Mouse (Mus musculus) left cerebral cortex, postnatal 10 days (tissue): Measurements from ENCODE around the gene Npas2. TPM values are rescaled to one million over a fixed set of nuclear protein-coding genes. Genes with fewer than 3 reads are reported as not detected.

Experiments
- microRNA-seq: library from miRNA; unstranded; fragments of <30 nt; microRNA quantifications from one replicate; pipeline ENCODE4 v1.2.0, GENCODE M21; 2022
- total RNA-seq, 2 experiments: library from RNA; stranded (reverse); gene quantifications; 2 replicates each; pipeline ENCODE4 v1.2.3; 2021

Gene Npas2
- total RNA-seq, 2 experiments from 2014 or later = 39.9 to 41.8 TPM

Small RNA genes within 50 kb of the gene (microRNA-seq; reads per million reads assigned to microRNA genes)
- gene Mir6349 = not detected

Other genes with a start within 250 kb of the Npas2 start
- gene Pdcl3, start 208.1 kb upstream of the Npas2 start, total RNA-seq = 10 to 100 TPM; 40.6 to 42.0 TPM
- 100 to 1,000 TPM; 490 to 500 TPM for gene Rpl31, start 174.1 kb downstream of the Npas2 start, total RNA-seq